Mouse (Mus musculus) intestine, embryonic 14.5 days (tissue): ENCODE data around the gene Bcl10. TPM values are rescaled to one million over a fixed set of nuclear protein-coding genes. Genes with fewer than 3 reads are reported as not detected.

Experiments used
- ATAC-seq: fragments of 200-750 bp; cut with Nextera tagmentation; replicated peaks from 2 replicates; pipeline ENCODE4 v1.8.0; 2017; ENCODE audit warnings: low read depth, moderate number of reproducible peaks, moderate TSS enrichment, moderate library complexity; ENCODE audit not compliant: low FRiP score, low TSS enrichment
- DNase-seq: peaks from one replicate; pipeline ENCODE4 v3.0.0-alpha.2; 2018; ENCODE audit warnings: low spot score
- H3K27ac ChIP-seq: fragments of 300-500 bp; sonication (generic); 2 replicates; pipeline ENCODE4 v1.5.1; 2014; ENCODE audit warnings: low read depth, mild to moderate bottlenecking, control low read depth
- H3K27me3 ChIP-seq: fragments of 300-500 bp; sonication (generic); replicated peaks from 2 replicates; pipeline ENCODE4 v1.6.1; 2014; ENCODE audit warnings: low read length, control low read depth; ENCODE audit not compliant: control insufficient read depth, insufficient read depth
- H3K36me3 ChIP-seq: fragments of 300-500 bp; sonication (generic); 2 replicates; pipeline ENCODE4 v1.6.1; 2014; ENCODE audit warnings: low read length, control low read depth; ENCODE audit not compliant: control insufficient read depth, insufficient read depth
- H3K4me1 ChIP-seq: fragments of 300-500 bp; sonication (generic); replicated peaks from 2 replicates; pipeline ENCODE4 v1.6.1; 2014; ENCODE audit warnings: low read length, control low read depth, mixed read lengths; ENCODE audit not compliant: control insufficient read depth, insufficient read depth
- H3K4me2 ChIP-seq: fragments of 300-500 bp; sonication (generic); 2 replicates; pipeline ENCODE4 v1.6.1; 2014; ENCODE audit warnings: low read length
- H3K4me3 ChIP-seq: fragments of 300-500 bp; sonication (generic); 2 replicates; pipeline ENCODE4 v1.5.1; 2014; ENCODE audit warnings: low read depth, low read length, control low read depth, mixed read lengths
- H3K9ac ChIP-seq: fragments of 300-500 bp; sonication (generic); 2 replicates; pipeline ENCODE4 v1.6.1; 2014; ENCODE audit warnings: mild to moderate bottlenecking, low read length
- H3K9me3 ChIP-seq: fragments of 300-500 bp; sonication (generic); 2 replicates; pipeline ENCODE4 v1.6.1; 2016; ENCODE audit warnings: low read length, control low read depth; ENCODE audit not compliant: control insufficient read depth
- WGBS: fragments of 180-500 bp; shearing (Covaris S2); extraction: QIAGEN DNeasy Blood & Tissue Kit; methylation state at CpG from one replicate; pipeline ENCODE4 v1.1.7; 2014; 5-methylcytosine and 5-hydroxymethylcytosine counted together
- polyA plus RNA-seq: library from polyadenylated mRNA; unstranded; fragments of >200 nt; fragmentation: Nextera tagmentation; extraction: Ambion mirVana; gene quantifications from 2 replicates; pipeline ENCODE4 v1.2.1, GENCODE M21; 2014

The Bcl10 gene
- polyA plus RNA-seq, 1 experiment from 2014 or later, result 53.5 TPM

DNA sequence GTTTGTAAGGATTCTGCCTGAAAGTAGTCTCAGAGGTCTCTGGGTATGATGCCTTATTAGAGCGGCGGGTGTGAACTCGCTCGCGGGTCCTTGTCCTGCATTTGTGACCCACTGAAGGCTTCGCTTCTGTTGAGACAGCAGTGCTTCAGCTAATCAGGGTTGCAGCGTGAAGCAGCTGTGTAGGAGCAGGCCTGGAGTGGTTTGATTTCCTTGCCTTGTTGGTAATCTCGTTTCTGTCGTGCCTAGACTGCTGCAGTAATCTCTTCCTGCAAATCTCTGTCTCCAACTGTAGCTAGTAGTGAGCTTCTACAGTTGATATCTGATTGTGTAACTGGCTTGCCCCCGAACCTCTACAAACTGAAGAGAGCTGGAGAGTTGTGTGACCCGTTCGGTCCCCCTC is 16.8 kb downstream of the Bcl10 start:
- no peak for ATAC-seq
- H3K4me2 ChIP-seq, result peak overlapping the region; percentile 79
- no peaks in the 10 kb centered on the region for H3K9me3 ChIP-seq
- no peaks in the 10 kb centered on the region for H3K27me3 ChIP-seq
- 85% methylated on average over 12 of the region's 12 CpGs for WGBS
- no peak for DNase-seq
- H3K36me3 ChIP-seq, result peaks cover 48% of the 10 kb centered on the region
- peaks cover 16% of the 10 kb centered on the region for H3K4me1 ChIP-seq
- no peak overlapping the region for H3K27ac ChIP-seq
- no peak overlapping the region for H3K9ac ChIP-seq
- no peak overlapping the region for H3K4me3 ChIP-seq

- Histone ChIP-seq H3K4me3 (no peak overlapping the region), H3K4me1 (peaks cover 16% of the 10 kb centered on the region), H3K27ac (no peak overlapping the region), H3K36me3 (peaks cover 50% of the 10 kb centered on the region), H3K9me3 (no peaks in the 10 kb centered on the region), H3K27me3 (no peaks in the 10 kb centered on the region), H3K9ac (no peak overlapping the region), H3K4me2 (no peak overlapping the region)
- DNase-seq (no peak), ATAC-seq (no peak)
- WGBS, result 81% methylated on average over 4 of the region's 4 CpGs
These were observed 17.4 kb downstream of the Bcl10 start for GRCm38 (mm10) chr3:145939971-145940370.

DNA sequence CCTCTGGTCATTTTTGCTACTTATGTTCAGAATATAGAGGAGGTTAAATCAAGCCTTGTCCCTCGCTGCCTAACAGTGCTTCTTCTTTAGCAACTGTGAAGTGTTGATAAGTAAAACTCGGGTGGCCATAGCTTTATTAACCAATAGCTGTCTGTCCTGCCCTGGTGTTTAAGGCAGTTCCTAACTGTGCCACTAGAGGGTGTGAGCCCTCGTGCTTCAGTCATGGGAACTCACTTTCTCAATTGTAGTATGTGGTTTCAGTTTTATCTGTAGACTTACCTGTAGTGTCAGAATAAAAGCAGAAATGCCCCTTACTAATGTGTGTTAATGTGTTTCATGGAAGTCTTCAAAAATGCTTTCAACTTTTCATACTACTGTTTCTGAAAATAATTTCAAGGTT is 19.4 kb downstream of the Bcl10 start:
- no peak overlapping the region for H3K9ac ChIP-seq
- WGBS, result 14% methylated on average over 3 of the region's 3 CpGs
- DNase-seq (peak; percentile 86), ATAC-seq (no peak)
- H3K9me3 ChIP-seq, result no peaks in the 10 kb centered on the region
- H3K36me3 ChIP-seq, result peaks cover 55% of the 10 kb centered on the region
- H3K27me3 ChIP-seq, result no peaks in the 10 kb centered on the region
- peaks cover 16% of the 10 kb centered on the region for H3K4me1 ChIP-seq
- no peak overlapping the region for H3K4me3 ChIP-seq
- no peak overlapping the region for H3K27ac ChIP-seq
- H3K4me2 ChIP-seq, result no peak overlapping the region

DNA sequence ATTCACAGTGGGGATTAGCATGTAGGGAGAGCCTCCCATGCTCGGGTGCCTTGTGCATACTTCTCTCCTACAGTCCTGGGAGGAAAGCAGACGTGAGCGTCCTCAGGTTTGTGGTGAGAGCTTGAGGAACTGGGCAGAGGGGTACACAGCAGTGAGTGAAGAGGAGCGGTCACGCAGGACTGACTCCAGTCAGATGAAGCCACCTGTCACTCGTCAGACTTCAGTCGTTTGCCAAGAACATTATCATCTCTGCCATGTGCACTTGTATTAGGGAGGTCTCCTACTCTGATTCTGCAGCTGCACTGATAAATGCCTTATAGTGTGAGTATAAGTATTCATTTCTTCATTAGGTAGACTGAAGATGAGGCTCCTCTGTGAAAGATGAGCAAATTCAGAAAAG is 21.7 kb downstream of the Bcl10 start:
- no peak overlapping the region for H3K4me2 ChIP-seq
- H3K4me1 ChIP-seq, result peaks cover 6% of the 10 kb centered on the region
- no peak overlapping the region for H3K27ac ChIP-seq
- DNase-seq, result no peak
- no peak for ATAC-seq
- H3K27me3 ChIP-seq, result no peaks in the 10 kb centered on the region
- peaks cover 50% of the 10 kb centered on the region for H3K36me3 ChIP-seq
- H3K9ac ChIP-seq, result no peak overlapping the region
- H3K9me3 ChIP-seq, result no peaks in the 10 kb centered on the region
- WGBS, result 88% methylated on average over 7 of the region's 7 CpGs
- H3K4me3 ChIP-seq, result no peak overlapping the region

DNA sequence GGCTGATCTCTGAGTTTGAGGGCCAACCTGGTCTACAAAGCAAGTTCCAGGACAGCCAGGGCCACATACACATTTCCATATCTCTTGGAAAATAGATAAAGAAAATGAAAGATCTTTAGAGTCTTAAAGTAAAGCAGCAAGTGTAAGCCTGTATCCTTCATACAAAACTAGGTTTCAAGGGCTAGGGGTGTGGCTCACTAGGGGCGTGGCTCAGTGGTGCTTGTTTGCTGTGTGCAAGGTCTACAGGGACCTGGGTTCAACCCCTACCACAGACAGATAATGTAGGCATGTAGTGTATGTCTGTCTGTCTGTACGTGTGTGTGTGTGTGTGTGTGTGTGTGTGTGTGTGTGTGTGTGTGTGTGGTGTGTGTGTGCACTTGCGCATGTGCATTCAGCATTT is 23.3 kb downstream of the Bcl10 start:
- no peak overlapping the region for H3K9ac ChIP-seq
- no peaks in the 10 kb centered on the region for H3K4me1 ChIP-seq
- DNase-seq, result no peak
- H3K27me3 ChIP-seq, result no peaks in the 10 kb centered on the region
- no peak overlapping the region for H3K27ac ChIP-seq
- WGBS, result 85% methylated on average over 3 of the region's 3 CpGs
- no peak overlapping the region for H3K4me3 ChIP-seq
- no peak for ATAC-seq
- no peak overlapping the region for H3K4me2 ChIP-seq
- peaks cover 39% of the 10 kb centered on the region for H3K36me3 ChIP-seq
- H3K9me3 ChIP-seq, result no peaks in the 10 kb centered on the region

DNA sequence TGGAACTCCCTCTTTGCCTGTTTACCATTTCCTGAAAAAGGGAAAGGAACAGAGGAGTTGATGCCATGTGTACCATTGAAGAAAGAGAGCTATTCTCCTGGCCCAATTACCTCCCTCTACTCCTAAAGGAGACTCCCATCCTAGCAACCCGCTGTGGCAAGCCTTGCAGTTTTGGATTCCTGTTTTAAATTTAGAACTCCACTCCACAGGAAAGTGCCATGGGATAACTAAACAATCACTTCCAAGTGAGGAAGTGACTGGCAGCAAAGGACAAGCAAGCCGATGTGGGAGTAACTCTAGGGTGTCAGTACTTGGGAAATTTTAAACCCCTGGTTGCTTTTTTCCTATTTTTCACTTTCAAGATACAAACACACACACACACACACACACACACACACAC is 24.1 kb downstream of the Bcl10 start:
- no peak overlapping the region for H3K9ac ChIP-seq
- DNase-seq, result no peak

GRCm38 (mm10) chr3:145947539-145948204 is 25.1 kb downstream of the Bcl10 start:
- WGBS, result 39% methylated on average over 6 of the region's 6 CpGs
- no peak for DNase-seq
- H3K4me1 ChIP-seq, result no peaks in the 10 kb centered on the region
- H3K4me2 ChIP-seq, result no peak overlapping the region
- no peak overlapping the region for H3K27ac ChIP-seq
- ATAC-seq, result no peak
- H3K9ac ChIP-seq, result no peak overlapping the region
- H3K27me3 ChIP-seq, result no peaks in the 10 kb centered on the region
- no peaks in the 10 kb centered on the region for H3K9me3 ChIP-seq
- H3K4me3 ChIP-seq, result no peak overlapping the region
- peaks cover 26% of the 10 kb centered on the region for H3K36me3 ChIP-seq

More for the DNA sequence above, 24.1 kb downstream of the Bcl10 start:
- Histone ChIP-seq H3K4me3 (no peak overlapping the region), H3K4me2 (no peak overlapping the region), H3K9me3 (no peaks in the 10 kb centered on the region), H3K4me1 (no peaks in the 10 kb centered on the region), H3K27me3 (no peaks in the 10 kb centered on the region), H3K36me3 (peaks cover 34% of the 10 kb centered on the region), H3K27ac (no peak overlapping the region)
- no peak for ATAC-seq
- 57% methylated on average over 2 of the region's 2 CpGs for WGBS

DNA sequence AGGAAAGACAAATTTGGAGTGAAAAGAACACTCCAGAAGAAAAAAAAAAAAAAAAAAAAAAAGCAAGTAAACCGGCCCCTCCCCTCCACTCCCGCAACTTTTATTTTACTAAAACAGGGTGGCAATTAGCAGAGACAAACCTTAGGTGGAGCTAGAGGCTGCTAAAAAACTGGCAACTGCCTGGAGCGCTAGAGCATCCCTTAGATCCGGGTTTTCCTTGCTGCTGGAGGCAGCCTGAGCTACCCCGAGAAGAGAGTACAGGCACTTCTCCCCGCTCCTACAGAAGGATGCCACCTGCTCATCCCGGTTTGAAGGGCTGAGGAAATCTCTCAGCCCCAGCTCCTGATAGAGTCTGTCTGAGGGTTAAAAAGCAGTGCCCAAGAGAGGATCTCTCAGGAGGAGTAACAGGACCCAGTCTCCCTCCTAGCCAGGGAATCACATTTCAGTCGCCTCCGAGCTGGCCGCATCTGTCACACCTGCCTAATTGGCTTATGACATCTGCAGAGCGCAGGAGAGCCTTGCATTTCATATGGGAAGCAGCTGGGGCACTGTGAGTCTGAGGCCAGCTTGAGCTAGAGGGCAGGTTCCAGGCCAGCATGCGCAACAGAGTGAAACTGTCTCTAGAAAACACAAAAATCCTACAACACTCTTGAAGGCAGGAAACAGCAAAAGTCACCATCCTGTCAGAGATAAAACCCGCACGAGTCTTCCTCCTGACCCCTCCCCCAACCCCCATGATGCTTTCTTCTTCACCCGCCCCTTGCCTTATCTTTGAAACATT is 27.6 kb downstream of the Bcl10 start:
- Histone ChIP-seq H3K4me1 (no peaks in the 10 kb centered on the region), H3K9ac (no peak overlapping the region), H3K9me3 (no peaks in the 10 kb centered on the region), H3K4me2 (peak overlapping the region; percentile 24), H3K27ac (no peak overlapping the region), H3K4me3 (peak overlapping the region; percentile 10; the same call in 1 of the 2 replicates), H3K36me3 (peaks cover 2% of the 10 kb centered on the region), H3K27me3 (no peaks in the 10 kb centered on the region)
- WGBS, result 10% methylated on average over 15 of the region's 15 CpGs
- ATAC-seq (peak; percentile 70), DNase-seq (peak; percentile 75)

DNA sequence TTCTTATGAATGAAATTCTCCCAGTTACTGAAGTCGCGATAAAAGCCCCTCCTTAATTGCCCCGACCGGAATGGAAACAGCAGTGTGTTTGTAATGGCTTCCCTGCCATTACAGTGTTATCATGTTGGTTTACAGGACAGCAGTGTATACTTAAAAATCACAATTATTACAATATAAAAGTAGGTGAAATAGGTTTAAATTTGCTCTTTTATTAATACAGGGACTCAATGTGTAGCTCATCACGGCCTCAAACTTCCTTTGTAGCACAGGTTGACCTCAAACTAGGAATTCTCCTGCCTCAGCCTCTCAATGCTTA is 28.2 kb downstream of the Bcl10 start:
- Histone ChIP-seq H3K4me1 (no peaks in the 10 kb centered on the region), H3K27me3 (no peaks in the 10 kb centered on the region), H3K4me3 (no peak overlapping the region), H3K36me3 (no peaks in the 10 kb centered on the region), H3K9ac (no peak overlapping the region), H3K9me3 (no peaks in the 10 kb centered on the region), H3K4me2 (peak overlapping the region; percentile 24; the same call in 1 of the 2 replicates), H3K27ac (no peak overlapping the region)
- 43% methylated on average over 5 of the region's 5 CpGs for WGBS
- ATAC-seq, result no peak
- DNase-seq, result no peak
